Mouse (Mus musculus): ENCODE measurements at regions not wholly inside any gene's neighbourhood (a gene's known extent, or its start where the extent isn't known, plus 50 kb on each side); places are given as distances from the start of the nearest gene placed in this dataset.

- TF ChIP-seq POLR2A (IDR thresholded peaks at IDR 0.05; ENCODE audit: insufficient read depth, low read depth, low read length), result no peak
- no peak for TF ChIP-seq EP300 (IDR thresholded peaks at IDR 0.05; ENCODE audit: insufficient read depth, low read depth, low read length)
Observed at GRCm38 (mm10) chr14:72866896-72867295, 157.1 kb upstream of the Fndc3a start.

Data from heart, adult 2 months (tissue).